Comparison of ENCODE assay signal across 8 mouse cellular contexts in genomic region chr9:35019372-35019771, GRCm38 (mm10).
DNase-seq lines count a peak whose midpoint lies in the region; ATAC-seq lines count a peak whose summit lies in the region.

No protein-coding gene starts in this region.

- H3K4me3 ChIP-seq in hindbrain, embryonic 13.5 days, result no peak overlapping the region
- H3K4me3 ChIP-seq in midbrain, embryonic 11.5 days (ENCODE audit: low read depth, low read length), result no peak overlapping the region

- H3K9me3 ChIP-seq in hindbrain, embryonic 13.5 days, result no peaks in the 10 kb centered on the region
- H3K9me3 ChIP-seq in midbrain, embryonic 11.5 days (ENCODE audit: control insufficient read depth, low read length), result no peaks in the 10 kb centered on the region

- DNase-seq in urinary bladder, postnatal 25 days (ENCODE audit: low spot score), result peak; percentile 46
- DNase-seq in urinary bladder, postnatal 10 days (ENCODE audit: low spot score), result no peak
- peak; percentile 78 for DNase-seq in embryo, embryonic 11 days
- DNase-seq in layer of hippocampus, postnatal 14 days (ENCODE audit: low spot score in 2 of 2), result peak; percentile 61 to 88
- DNase-seq in midbrain, embryonic 11.5 days (ENCODE audit: low spot score, missing footprints), result peak; percentile 96
- peak; percentile 69 for DNase-seq in telencephalon, adult 2 months (ENCODE audit: low read depth, low spot score)
- DNase-seq in thymus, adult 18-20 months, result no peak

- no peak overlapping the region for H3K4me2 ChIP-seq in hindbrain, embryonic 13.5 days
- H3K4me2 ChIP-seq in midbrain, embryonic 11.5 days, result no peak overlapping the region

- H3K36me3 ChIP-seq in hindbrain, embryonic 13.5 days, result no peaks in the 10 kb centered on the region
- H3K36me3 ChIP-seq in midbrain, embryonic 11.5 days (ENCODE audit: control insufficient read depth, insufficient read depth, low read length), result no peaks in the 10 kb centered on the region

- peaks cover 14% of the 10 kb centered on the region; the same call in 1 of the 2 replicates for H3K27me3 ChIP-seq in hindbrain, embryonic 13.5 days
- H3K27me3 ChIP-seq in midbrain, embryonic 11.5 days (ENCODE audit: control insufficient read depth, insufficient read depth, low read length), result 0 out of 2 replicates have a peak, but pooled peaks cover 2% of the 10 kb centered on the region

- peaks cover 28% of the 10 kb centered on the region for H3K4me1 ChIP-seq in hindbrain, embryonic 13.5 days (replicated peaks)
- H3K4me1 ChIP-seq in midbrain, embryonic 11.5 days (ENCODE audit: control insufficient read depth, insufficient read depth, low read length), result no peaks in the 10 kb centered on the region

- no peak overlapping the region for H3K9ac ChIP-seq in hindbrain, embryonic 13.5 days
- H3K9ac ChIP-seq in midbrain, embryonic 11.5 days (ENCODE audit: low read length), result no peak overlapping the region

- ATAC-seq in hindbrain, embryonic 13.5 days (ENCODE audit: low FRiP score), result peak; percentile 37
- peak; percentile 71 for ATAC-seq in midbrain, embryonic 11.5 days (ENCODE audit: low FRiP score)

- WGBS in hindbrain, embryonic 13.5 days, result 11% methylated on average over 3 of the region's 3 CpGs
- WGBS in midbrain, embryonic 11.5 days, result 9% methylated on average over 3 of the region's 3 CpGs

- no peak overlapping the region for H3K27ac ChIP-seq in hindbrain, embryonic 13.5 days
- no peak overlapping the region for H3K27ac ChIP-seq in midbrain, embryonic 11.5 days (ENCODE audit: low read depth, low read length)

Comparison
In these comparisons a context has a peak if more than half of its experiments do, and no peak if none do; other contexts are left out.
1. DNase-seq: peak in urinary bladder, postnatal 25 days (single experiment), embryo, embryonic 11 days (single experiment), layer of hippocampus, postnatal 14 days (2 of 2), midbrain, embryonic 11.5 days (single experiment) and telencephalon, adult 2 months (single experiment); none in urinary bladder, postnatal 10 days (single experiment) and thymus, adult 18-20 months (0 of 2).